Mouse (Mus musculus): ENCODE results near the gene Hmcn2.

Gene Hmcn2

GRCm38 (mm10) chr2:31304801-31305665, 9.2 kb upstream of the Hmcn2 start:
- DNase-seq (ENCODE audit: low spot score in 2 of 2), result no peak

- DNase-seq (ENCODE audit: low spot score in 2 of 2), result peak in 1 of 2 experiments; percentile 61
Measured at GRCm38 (mm10) chr2:31305684-31306083, 8.5 kb upstream of the Hmcn2 start.

- DNase-seq (ENCODE audit: low spot score in 2 of 2), result no peak
Measured at GRCm38 (mm10) chr2:31308257-31308656, 6.0 kb upstream of the Hmcn2 start.

GRCm38 (mm10) chr2:31309549-31309948, 4.7 kb upstream of the Hmcn2 start:
- no peak for DNase-seq (ENCODE audit: low spot score in 2 of 2)

GRCm38 (mm10) chr2:31318162-31318561, 3.9 kb downstream of the Hmcn2 start:
- DNase-seq (ENCODE audit: low spot score in 2 of 2), result no peak

- DNase-seq (ENCODE audit: low spot score in 2 of 2), result no peak
Measured at GRCm38 (mm10) chr2:31319200-31319599, 5.0 kb downstream of the Hmcn2 start.

GRCm38 (mm10) chr2:31327186-31327585, 13.0 kb downstream of the Hmcn2 start:
- no peak for DNase-seq (ENCODE audit: low spot score in 2 of 2)

- no peak for DNase-seq (ENCODE audit: low spot score in 2 of 2)
Measured at GRCm38 (mm10) chr2:31337706-31338330, 23.6 kb downstream of the Hmcn2 start.

- DNase-seq (ENCODE audit: low spot score in 2 of 2), result no peak
Measured at GRCm38 (mm10) chr2:31339826-31340225, 25.6 kb downstream of the Hmcn2 start.

- no peak for DNase-seq (ENCODE audit: low spot score in 2 of 2)
Measured at GRCm38 (mm10) chr2:31341726-31342535, 27.7 kb downstream of the Hmcn2 start.

- DNase-seq (ENCODE audit: low spot score in 2 of 2), result peak in 1 of 2 experiments; percentile 37
Measured at GRCm38 (mm10) chr2:31346096-31346495, 31.9 kb downstream of the Hmcn2 start.

- no peak for DNase-seq (ENCODE audit: low spot score in 2 of 2)
Measured at GRCm38 (mm10) chr2:31348373-31348772, 34.2 kb downstream of the Hmcn2 start.

- DNase-seq (ENCODE audit: low spot score in 2 of 2), result no peak
Measured at GRCm38 (mm10) chr2:31348850-31349249, 34.6 kb downstream of the Hmcn2 start.

GRCm38 (mm10) chr2:31356771-31357170, 42.6 kb downstream of the Hmcn2 start:
- no peak for DNase-seq (ENCODE audit: low spot score in 2 of 2)

GRCm38 (mm10) chr2:31359316-31359715, 45.1 kb downstream of the Hmcn2 start:
- no peak for DNase-seq (ENCODE audit: low spot score in 2 of 2)

GRCm38 (mm10) chr2:31367186-31367585, 53.0 kb downstream of the Hmcn2 start:
- no peak for DNase-seq (ENCODE audit: low spot score in 2 of 2)

- DNase-seq (ENCODE audit: low spot score in 2 of 2), result no peak
Measured at GRCm38 (mm10) chr2:31371396-31371795, 57.2 kb downstream of the Hmcn2 start.

GRCm38 (mm10) chr2:31372186-31372585, 58.0 kb downstream of the Hmcn2 start:
- DNase-seq (ENCODE audit: low spot score in 2 of 2), result no peak

GRCm38 (mm10) chr2:31374415-31374814, 60.2 kb downstream of the Hmcn2 start:
- DNase-seq (ENCODE audit: low spot score in 2 of 2), result no peak

GRCm38 (mm10) chr2:31376057-31376456, 61.8 kb downstream of the Hmcn2 start:
- DNase-seq (ENCODE audit: low spot score in 2 of 2), result no peak

- DNase-seq (ENCODE audit: low spot score in 2 of 2), result no peak
Measured at GRCm38 (mm10) chr2:31377481-31377880, 63.3 kb downstream of the Hmcn2 start.

GRCm38 (mm10) chr2:31381292-31381846, 67.2 kb downstream of the Hmcn2 start:
- peak in 1 of 2 experiments; percentile 53 for DNase-seq (ENCODE audit: low spot score in 2 of 2)
